In the genomic region with DNA sequence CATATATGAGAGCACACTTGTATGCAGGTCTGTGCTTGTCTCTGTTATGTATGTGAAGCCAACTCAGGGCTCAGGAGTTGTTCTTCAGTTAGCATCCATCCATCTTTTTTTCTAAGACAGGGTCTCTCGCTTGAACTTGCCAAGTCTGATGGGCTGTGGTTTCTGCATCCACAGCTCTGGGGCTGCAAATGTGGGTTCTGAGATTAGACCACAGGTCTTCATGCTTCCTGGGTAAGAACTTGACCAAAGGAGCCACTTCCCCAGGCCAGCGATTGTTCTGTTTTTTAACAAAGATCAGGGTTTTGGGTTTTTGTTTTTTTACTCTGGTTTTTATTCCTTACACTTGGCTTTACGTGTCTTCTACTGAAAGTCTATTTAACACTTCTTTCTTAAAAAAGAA, we compare ENCODE assay signal across 24 mouse cellular contexts.
DNase-seq lines count a peak whose midpoint lies in the region; ATAC-seq and TF ChIP-seq lines count a peak whose summit lies in the region.
"Had no signal": no experiment of that assay in that cellular context is flagged by ENCODE, and none has a peak within 500 bp of the region (broad histone marks: within the 10 kb centered on the region; RNA-seq: fewer than 3 reads in every experiment).

No protein-coding gene starts in this region.

- WGBS in spleen, adult 2 months, result 12% methylated on average over 3 of the region's 3 CpGs

- 0 out of 2 replicates have a peak overlapping the region, but pooled peaks have one; percentile 9 for H3K27ac ChIP-seq in spleen, adult 2 months (ENCODE audit: insufficient read depth, low read length)
- H3K27ac ChIP-seq: embryonic facial prominence, embryonic 10.5 days; embryonic facial prominence, embryonic 13.5 days; forebrain, embryonic 10.5 days; heart, adult 2 months; hindbrain, embryonic 10.5 days; hindbrain, embryonic 13.5 days; intestine, embryonic 15.5 days had no signal

- H3K27me3 ChIP-seq in spleen, adult 2 months (ENCODE audit: control insufficient read depth, insufficient read depth, low read length), result 0 out of 2 replicates have a peak, but pooled peaks cover 3% of the 10 kb centered on the region
- H3K27me3 ChIP-seq: embryonic facial prominence, embryonic 13.5 days; hindbrain, embryonic 13.5 days; intestine, embryonic 15.5 days had no signal

- ATAC-seq in common myeloid progenitor, adult 5-6 weeks (replicated peaks; ENCODE audit: low read depth, poor library complexity, severe bottlenecking), result peak; percentile 65
- ATAC-seq in hematopoietic stem cell, adult 5-6 weeks (replicated peaks in 1 of 2; ENCODE audit: insufficient read depth in 1 of 2, low FRiP score in 2 of 2, low TSS enrichment in 1 of 2, low read depth in 1 of 2, poor library complexity in 2 of 2, severe bottlenecking in 2 of 2), result peak; percentile 40 to 51; a peak in 3 of 4 replicates
- ATAC-seq: activated CD4-positive, CD25-positive, alpha-beta regulatory T cell, adult 4 months; forebrain, embryonic 14.5 days; forebrain, postnatal 0 days; hindbrain, embryonic 16.5 days; intestine, embryonic 15.5 days had no signal

- no peaks in the 10 kb centered on the region for H3K36me3 ChIP-seq in spleen, adult 2 months (ENCODE audit: control insufficient read depth, insufficient read depth, low read length)
- H3K36me3 ChIP-seq: hindbrain, embryonic 13.5 days; intestine, embryonic 15.5 days had no signal

- no peak for TF ChIP-seq POLR2A in spleen, adult 2 months (IDR thresholded peaks at IDR 0.05; ENCODE audit: low read depth, low read length)

- H3K4me1 ChIP-seq in spleen, adult 2 months (ENCODE audit: control insufficient read depth, insufficient read depth, insufficient read length), result no peaks in the 10 kb centered on the region

- DNase-seq in spleen, adult 2 months (ENCODE audit: low read depth in 1 of 2, low spot score in 2 of 2), result no peak
- DNase-seq in spleen, postnatal 10 days (ENCODE audit: low spot score in 2 of 2), result no peak
- DNase-seq in kidney, postnatal 4 days, result no peak
- DNase-seq in urinary bladder, postnatal 36 days (ENCODE audit: low spot score in 2 of 2), result no peak
- DNase-seq: adrenal gland, adult 8-10 months; adrenal gland, postnatal 25 days; cerebellum, adult 18-20 months; cerebellum, adult 9-10 months; cerebellum, postnatal 14 days; forebrain, postnatal 0 days; gastrocnemius, adult 2 months; gastrocnemius, postnatal 14 days; heart, adult 2 months had no signal

- no peak overlapping the region for H3K4me3 ChIP-seq in spleen, adult 2 months (ENCODE audit: extremely low read depth, insufficient read depth, insufficient read length)
- H3K4me3 ChIP-seq: embryonic facial prominence, embryonic 10.5 days; embryonic facial prominence, embryonic 13.5 days; forebrain, embryonic 10.5 days; gastrocnemius, adult 2 months; heart, adult 2 months; hindbrain, embryonic 10.5 days; hindbrain, embryonic 13.5 days; intestine, embryonic 15.5 days had no signal

- TF ChIP-seq CTCF in spleen, adult 2 months (IDR thresholded peaks at IDR 0.05; ENCODE audit: extremely low read depth, insufficient read depth, insufficient read length, insufficient replicate concordance), result no peak
